Mouse (Mus musculus) heart, embryonic 12.5 days (tissue): ENCODE measurements around the gene P3h3. TPM values are rescaled to one million over a fixed set of nuclear protein-coding genes. Genes with fewer than 3 reads are reported as not detected.
"Not testable (repeated sequence)": the region's sequence is repeated elsewhere in the genome, so short reads cannot be mapped to it uniquely, and the experiment has no call there.

Experiments used
- ATAC-seq: fragments of 200-750 bp; cut with Nextera tagmentation; 2 replicates; pipeline ENCODE4 v1.8.0; 2017; ENCODE audit warnings: moderate TSS enrichment, moderate library complexity; ENCODE audit not compliant: insufficient number of reproducible peaks, low FRiP score
- H3K27ac ChIP-seq: fragments of 300-500 bp; sonication (generic); 2 replicates; pipeline ENCODE4 v1.5.1; 2016; ENCODE audit warnings: mild to moderate bottlenecking, moderate library complexity; ENCODE audit not compliant: poor library complexity, severe bottlenecking
- H3K27me3 ChIP-seq: fragments of 300-500 bp; sonication (generic); replicated peaks from 2 replicates; pipeline ENCODE4 v1.6.1; 2016; ENCODE audit warnings: mild to moderate bottlenecking, moderate library complexity
- H3K36me3 ChIP-seq: fragments of 300-500 bp; sonication (generic); 2 replicates; pipeline ENCODE4 v1.6.1; 2016; ENCODE audit warnings: mild to moderate bottlenecking, moderate library complexity
- H3K4me1 ChIP-seq: fragments of 300-500 bp; sonication (generic); replicated peaks from 2 replicates; pipeline ENCODE4 v1.6.1; 2016; ENCODE audit warnings: mild to moderate bottlenecking
- H3K4me2 ChIP-seq: fragments of 300-500 bp; sonication (generic); 2 replicates; pipeline ENCODE4 v1.6.1; 2016; ENCODE audit warnings: mild to moderate bottlenecking, moderate library complexity
- H3K4me3 ChIP-seq: fragments of 300-500 bp; sonication (generic); 2 replicates; pipeline ENCODE4 v1.5.1; 2016; ENCODE audit warnings: mild to moderate bottlenecking
- H3K9ac ChIP-seq: fragments of 300-500 bp; sonication (generic); 2 replicates; pipeline ENCODE4 v1.6.1; 2016; ENCODE audit warnings: mild to moderate bottlenecking, moderate library complexity
- H3K9me3 ChIP-seq: fragments of 300-500 bp; sonication (generic); replicated peaks from 2 replicates; pipeline ENCODE4 v1.6.1; 2016; ENCODE audit warnings: mild to moderate bottlenecking, moderate library complexity
- WGBS: fragments of 180-500 bp; shearing (Covaris S2); methylation state at CpG from one replicate; pipeline ENCODE4 v1.1.7; 2016; 5-methylcytosine and 5-hydroxymethylcytosine counted together
- polyA plus RNA-seq: library from polyadenylated mRNA; unstranded; fragments of >200 nt; fragmentation: Nextera tagmentation; extraction: Ambion mirVana; gene quantifications from 2 replicates; pipeline ENCODE4 v1.2.1, GENCODE M21; 2016

The P3h3 gene
- polyA plus RNA-seq, 1 experiment from 2014 or later: 21.9 TPM

DNA sequence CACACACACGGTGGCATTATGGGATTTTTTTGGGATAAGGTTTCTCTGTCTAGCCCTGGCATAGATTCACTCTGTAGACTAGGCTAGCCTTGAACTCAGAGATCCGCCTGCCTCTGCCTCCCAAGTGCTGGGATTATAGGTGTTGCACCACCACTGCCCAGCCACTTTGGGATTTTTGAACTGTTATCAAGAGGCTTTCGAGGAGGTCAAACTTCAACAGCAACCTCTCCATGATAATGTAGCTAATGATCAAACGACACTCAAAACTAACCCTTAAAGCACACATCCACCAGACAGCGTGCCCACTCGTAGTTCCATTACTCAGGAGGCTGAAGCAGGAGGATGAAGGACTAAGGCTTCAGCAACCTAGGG lies 49.6 kb downstream of the P3h3 start:
- Histone ChIP-seq H3K27me3 (no peaks in the 10 kb centered on the region), H3K27ac (peak overlapping the region; percentile 95), H3K4me2 (peak overlapping the region; percentile 84), H3K4me3 (peak overlapping the region; percentile 60), H3K36me3 (peaks cover 29% of the 10 kb centered on the region), H3K9me3 (no peaks in the 10 kb centered on the region), H3K4me1 (peaks cover 62% of the 10 kb centered on the region), H3K9ac (peak overlapping the region; percentile 79)
- WGBS: 69% methylated on average over 6 of the region's 6 CpGs
- no peak for ATAC-seq

DNA sequence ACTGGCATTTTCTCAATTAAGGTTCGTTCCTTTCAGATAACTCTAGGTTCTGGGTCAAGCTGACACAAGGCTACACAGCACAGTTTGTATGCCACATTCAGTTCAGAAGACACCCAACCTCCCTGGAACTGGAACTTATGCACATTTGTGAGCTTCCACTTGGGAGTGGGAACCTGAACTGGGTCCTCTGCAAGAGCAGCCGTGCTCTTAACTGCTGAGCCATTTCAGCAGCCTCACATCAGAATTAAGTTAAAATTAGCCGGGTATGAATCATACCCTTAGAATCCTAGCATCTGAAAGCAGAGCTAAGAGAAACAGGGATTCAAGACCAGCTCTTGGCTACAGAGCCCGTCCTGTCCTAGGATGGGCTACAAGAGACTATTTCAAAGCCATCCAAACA lies 50.2 kb downstream of the P3h3 start:
- no peaks in the 10 kb centered on the region for H3K27me3 ChIP-seq
- WGBS: 58% methylated on average over 4 of the region's 4 CpGs
- peak overlapping the region; percentile 95; the same call in 1 of the 2 replicates for H3K27ac ChIP-seq
- peaks cover 56% of the 10 kb centered on the region for H3K4me1 ChIP-seq
- peaks cover 25% of the 10 kb centered on the region for H3K36me3 ChIP-seq
- no peaks in the 10 kb centered on the region for H3K9me3 ChIP-seq
- no peak overlapping the region for H3K4me3 ChIP-seq
- H3K4me2 ChIP-seq: no peak overlapping the region
- peak overlapping the region; percentile 41; the same call in 1 of the 2 replicates for H3K9ac ChIP-seq
- no peak for ATAC-seq

- Histone ChIP-seq H3K4me1 (peaks cover 49% of the 10 kb centered on the region), H3K27me3 (no peaks in the 10 kb centered on the region), H3K9me3 (no peaks in the 10 kb centered on the region), H3K9ac (0 out of 2 replicates have a peak overlapping the region, but pooled peaks have one; percentile 5), H3K36me3 (peaks cover 17% of the 10 kb centered on the region), H3K4me2 (peak overlapping the region; percentile 83), H3K27ac (peak overlapping the region; percentile 96), H3K4me3 (peak overlapping the region; percentile 58; the same call in 1 of the 2 replicates)
- WGBS: 81% methylated on average over 7 of the region's 7 CpGs
- ATAC-seq: no peak
Measured at GRCm38 (mm10) chr6:124806446-124807140, 51.0 kb downstream of the P3h3 start.

- H3K36me3 ChIP-seq: peaks cover 8% of the 10 kb centered on the region
- H3K27ac ChIP-seq: peak overlapping the region; percentile 96
- H3K4me1 ChIP-seq: peaks cover 43% of the 10 kb centered on the region
- H3K9me3 ChIP-seq: no peaks in the 10 kb centered on the region
- ATAC-seq: peak; percentile 90
- H3K27me3 ChIP-seq: no peaks in the 10 kb centered on the region
- H3K9ac ChIP-seq: peak overlapping the region; percentile 77
- H3K4me3 ChIP-seq: peak overlapping the region; percentile 58
- H3K4me2 ChIP-seq: peak overlapping the region; percentile 83
- 2% methylated on average over 34 of the region's 34 CpGs for WGBS
Measured at GRCm38 (mm10) chr6:124805341-124806321, 51.9 kb downstream of the P3h3 start.

DNA sequence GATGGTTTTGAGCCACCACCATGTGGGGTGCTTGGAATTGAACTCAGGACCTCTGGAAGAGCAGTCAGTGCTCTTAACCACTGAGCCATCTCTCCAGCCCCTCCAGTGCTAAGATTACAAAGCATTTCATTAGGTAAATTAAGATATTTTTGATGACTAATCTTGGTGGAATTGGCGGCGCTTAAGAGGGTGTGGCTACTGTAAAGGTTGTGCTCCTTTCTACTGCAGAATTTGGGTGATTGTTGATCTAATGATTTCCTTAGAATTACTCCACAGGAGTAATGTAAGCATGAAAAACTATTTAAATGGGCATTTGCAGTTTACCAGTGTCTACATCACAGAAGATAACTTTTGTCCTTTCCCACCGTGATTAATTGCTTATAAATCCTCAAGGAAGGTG lies 53.2 kb downstream of the P3h3 start:
- Histone ChIP-seq H3K9me3 (no peaks in the 10 kb centered on the region), H3K9ac (no peak overlapping the region), H3K4me3 (no peak overlapping the region), H3K27ac (no peak overlapping the region), H3K27me3 (no peaks in the 10 kb centered on the region), H3K4me1 (peaks cover 32% of the 10 kb centered on the region), H3K4me2 (no peak overlapping the region), H3K36me3 (no peaks in the 10 kb centered on the region)
- WGBS: 94% methylated on average over 3 of the region's 3 CpGs
- ATAC-seq: no peak

DNA sequence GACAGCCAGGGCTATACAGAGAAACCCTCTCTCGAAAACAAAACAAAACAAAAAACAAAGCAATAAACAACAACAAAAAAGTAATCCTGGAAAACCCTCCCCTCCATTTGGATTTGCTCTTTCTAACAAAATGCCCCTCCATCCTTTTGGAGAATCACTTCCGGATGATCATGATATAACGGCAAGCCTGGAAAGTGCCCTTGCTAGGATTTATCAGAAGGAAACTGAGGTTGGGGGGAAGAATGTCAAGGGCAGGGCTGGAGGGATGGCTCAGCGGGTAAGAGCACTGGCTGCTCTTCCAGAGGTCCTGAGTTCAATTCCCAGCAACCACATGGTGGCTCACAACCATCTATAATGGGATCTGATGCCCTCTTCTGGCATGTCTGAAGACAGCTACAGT lies 53.9 kb downstream of the P3h3 start:
- 92% methylated on average over 4 of the region's 4 CpGs for WGBS
- H3K4me2 ChIP-seq, H3K27me3 ChIP-seq, H3K36me3 ChIP-seq, ATAC-seq, H3K9ac ChIP-seq, H3K27ac ChIP-seq, H3K4me3 ChIP-seq, H3K9me3 ChIP-seq: not testable (repeated sequence)
- peaks cover 32% of the 10 kb centered on the region for H3K4me1 ChIP-seq

GRCm38 (mm10) chr6:124803061-124803460 lies 54.5 kb downstream of the P3h3 start:
- H3K9me3 ChIP-seq: no peaks in the 10 kb centered on the region
- H3K4me3 ChIP-seq: no peak overlapping the region
- no peaks in the 10 kb centered on the region for H3K27me3 ChIP-seq
- H3K4me1 ChIP-seq: peaks cover 27% of the 10 kb centered on the region
- no peaks in the 10 kb centered on the region for H3K36me3 ChIP-seq
- H3K27ac ChIP-seq: no peak overlapping the region
- no peak for ATAC-seq
- WGBS: 76% methylated on average over 3 of the region's 3 CpGs
- H3K9ac ChIP-seq: no peak overlapping the region
- H3K4me2 ChIP-seq: no peak overlapping the region

- ATAC-seq, H3K27me3 ChIP-seq, H3K36me3 ChIP-seq, H3K9ac ChIP-seq, H3K9me3 ChIP-seq, H3K27ac ChIP-seq: not testable (repeated sequence)
- Histone ChIP-seq H3K4me2 (peak overlapping the region; percentile 53), H3K4me1 (peaks cover 21% of the 10 kb centered on the region), H3K4me3 (peak overlapping the region; percentile 23)
- WGBS: 13% methylated on average over 6 of the region's 9 CpGs
Measured at GRCm38 (mm10) chr6:124802400-124802799, 55.2 kb downstream of the P3h3 start.

GRCm38 (mm10) chr6:124796200-124796599 lies 61.4 kb downstream of the P3h3 start:
- no peaks in the 10 kb centered on the region for H3K27me3 ChIP-seq
- 86% methylated on average over 2 of the region's 2 CpGs for WGBS
- no peak overlapping the region for H3K4me2 ChIP-seq
- no peak overlapping the region for H3K4me3 ChIP-seq
- no peak overlapping the region for H3K9ac ChIP-seq
- H3K9me3 ChIP-seq: no peaks in the 10 kb centered on the region
- no peaks in the 10 kb centered on the region for H3K4me1 ChIP-seq
- ATAC-seq: no peak
- H3K27ac ChIP-seq: no peak overlapping the region
- no peaks in the 10 kb centered on the region for H3K36me3 ChIP-seq

- H3K4me2 ChIP-seq: no peak overlapping the region
- no peaks in the 10 kb centered on the region for H3K9me3 ChIP-seq
- H3K36me3 ChIP-seq: no peaks in the 10 kb centered on the region
- H3K27me3 ChIP-seq: no peaks in the 10 kb centered on the region
- H3K27ac ChIP-seq: no peak overlapping the region
- H3K4me3 ChIP-seq: no peak overlapping the region
- no peaks in the 10 kb centered on the region for H3K4me1 ChIP-seq
- no peak for ATAC-seq
- H3K9ac ChIP-seq: no peak overlapping the region
- 81% methylated on average over 4 of the region's 4 CpGs for WGBS
Measured at GRCm38 (mm10) chr6:124795781-124796180, 61.8 kb downstream of the P3h3 start.

- Histone ChIP-seq H3K9ac (no peak overlapping the region), H3K4me1 (no peaks in the 10 kb centered on the region), H3K27me3 (no peaks in the 10 kb centered on the region), H3K9me3 (no peaks in the 10 kb centered on the region), H3K27ac (no peak overlapping the region), H3K4me3 (no peak overlapping the region), H3K4me2 (no peak overlapping the region), H3K36me3 (no peaks in the 10 kb centered on the region)
- no peak for ATAC-seq
- 75% methylated on average over 3 of the region's 3 CpGs for WGBS
Measured at GRCm38 (mm10) chr6:124791911-124792310, 65.6 kb downstream of the P3h3 start.
